Mouse (Mus musculus): Measurements from ENCODE around the gene Tmcc1. TPM values are rescaled to one million over a fixed set of nuclear protein-coding genes. Genes with fewer than 3 reads are reported as not detected.
"Not testable (repeated sequence)": the region's sequence is repeated elsewhere in the genome, so short reads cannot be mapped to it uniquely, and the experiment has no call there.

Tmcc1 gene
- polyA plus RNA-seq, 1 experiment from 2014 or later: 5.3 TPM

DNA sequence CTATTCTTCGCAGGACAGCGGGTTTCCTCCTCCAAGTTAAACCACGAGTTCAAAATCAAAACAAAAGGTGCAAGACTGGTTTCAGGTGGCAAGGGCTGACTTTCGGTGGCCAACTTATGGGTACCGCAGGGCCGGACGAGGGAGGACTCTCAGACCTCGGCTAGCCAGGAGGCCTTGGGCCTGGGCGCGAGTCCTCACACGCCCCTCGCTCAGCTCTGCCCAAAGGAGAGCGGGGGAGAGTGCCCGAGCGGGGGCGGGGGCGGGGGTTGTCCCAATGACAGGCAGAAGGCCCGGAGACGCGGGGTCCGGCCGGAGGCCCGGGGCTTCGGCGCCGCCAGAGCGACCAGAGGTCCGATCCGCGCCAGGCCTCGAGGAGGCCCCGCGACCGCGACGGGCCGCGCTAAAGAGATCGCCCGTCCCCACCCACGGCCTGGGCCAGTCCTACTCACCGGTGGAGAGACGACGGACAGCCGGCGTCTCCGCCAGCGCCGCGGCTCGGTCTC is 426 bp downstream of the Tmcc1 start:
- Histone ChIP-seq H3K36me3 (no peaks in the 10 kb centered on the region), H3K9ac (peak overlapping the region; percentile 90), H3K4me2 (peak overlapping the region; percentile 98), H3K4me3 (peak overlapping the region; percentile 84), H3K4me1 (peaks cover 27% of the 10 kb centered on the region), H3K27ac (peak overlapping the region; percentile 84), H3K27me3 (replicated peaks) (no peaks in the 10 kb centered on the region), H3K9me3 (replicated peaks) (no peaks in the 10 kb centered on the region)
- peak; percentile 86 for ATAC-seq
- whole genome bisulfite sequencing (ENCODE audit: insufficient replicate concordance): under 1% methylated on average over 43 of the region's 51 CpGs

DNA sequence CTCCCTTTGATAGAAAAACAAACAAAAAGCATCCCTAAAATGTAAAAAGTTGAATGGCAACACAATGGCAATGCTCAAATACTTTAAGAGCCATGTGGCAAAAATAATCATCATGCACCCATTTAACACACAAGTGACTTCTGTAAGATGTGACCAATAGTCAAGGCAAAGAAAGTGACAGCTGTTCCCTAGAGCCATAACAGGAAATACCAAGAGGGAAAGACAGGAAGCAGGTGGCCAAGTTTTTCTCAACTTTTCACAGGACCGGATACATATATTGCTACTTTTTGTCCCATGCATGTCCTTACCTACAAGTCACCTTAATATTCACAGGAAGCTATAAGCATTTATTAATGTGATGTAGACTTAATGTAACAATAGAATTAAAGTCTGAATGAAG is 3.9 kb downstream of the Tmcc1 start:
- no peak overlapping the region for H3K4me3 ChIP-seq
- no peak overlapping the region for H3K9ac ChIP-seq
- peaks cover 26% of the 10 kb centered on the region for H3K4me1 ChIP-seq
- H3K9me3 ChIP-seq (replicated peaks): no peaks in the 10 kb centered on the region
- H3K36me3 ChIP-seq: peaks cover 2% of the 10 kb centered on the region; the same call in 1 of the 2 replicates
- H3K27me3 ChIP-seq (replicated peaks): no peaks in the 10 kb centered on the region
- no peak for ATAC-seq
- H3K27ac ChIP-seq: no peak overlapping the region
- WGBS (ENCODE audit: insufficient replicate concordance): 32% methylated on average over 1 of the region's 1 CpGs
- no peak overlapping the region for H3K4me2 ChIP-seq

DNA sequence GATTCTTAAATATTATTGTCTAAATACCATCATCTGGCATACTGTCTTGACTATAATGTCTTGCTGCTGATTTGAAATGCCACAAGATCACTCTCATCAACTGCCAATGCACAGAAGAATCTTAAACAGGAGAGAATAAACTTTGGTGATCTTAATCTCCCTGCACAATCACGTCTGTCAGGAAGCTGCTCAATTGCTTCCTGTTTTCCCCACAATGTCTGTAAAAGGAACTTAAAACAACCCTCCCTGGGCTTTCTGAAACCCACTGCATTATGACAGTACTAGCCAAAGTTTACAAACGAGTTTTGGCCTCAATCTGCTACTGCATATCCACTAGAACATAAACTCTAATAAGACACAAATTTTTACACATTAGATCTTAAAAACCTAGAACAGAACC is 6.8 kb downstream of the Tmcc1 start:
- H3K27ac ChIP-seq: no peak overlapping the region
- WGBS (ENCODE audit: insufficient replicate concordance): 12% methylated on average over 2 of the region's 2 CpGs
- H3K9ac ChIP-seq: no peak overlapping the region
- H3K4me1 ChIP-seq: peaks cover 8% of the 10 kb centered on the region
- no peaks in the 10 kb centered on the region for H3K27me3 ChIP-seq (replicated peaks)
- H3K9me3 ChIP-seq (replicated peaks): no peaks in the 10 kb centered on the region
- H3K4me3 ChIP-seq: no peak overlapping the region
- H3K36me3 ChIP-seq: peaks cover 2% of the 10 kb centered on the region; the same call in 1 of the 2 replicates
- no peak overlapping the region for H3K4me2 ChIP-seq
- ATAC-seq: no peak

DNA sequence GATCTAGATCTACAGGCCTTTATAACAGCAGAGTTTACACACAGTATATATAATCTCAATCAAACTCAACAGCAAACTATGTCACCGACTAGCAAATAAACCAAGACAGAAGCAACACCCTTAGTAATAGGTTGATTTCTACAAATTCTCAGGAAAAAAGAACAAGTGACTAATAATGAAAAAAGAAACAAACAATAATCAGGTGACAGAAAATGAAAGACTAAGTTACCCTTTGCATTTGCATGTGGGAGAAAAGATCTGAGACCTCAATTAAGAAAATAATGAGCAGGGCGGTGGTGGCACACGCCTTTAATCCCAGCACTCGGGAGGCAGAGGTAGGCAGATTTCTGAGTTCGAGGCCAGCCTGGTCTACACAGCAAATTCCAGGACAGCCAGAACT is 9.8 kb downstream of the Tmcc1 start:
- no peaks in the 10 kb centered on the region for H3K9me3 ChIP-seq (replicated peaks)
- no peak for ATAC-seq
- H3K27me3 ChIP-seq (replicated peaks): no peaks in the 10 kb centered on the region

DNA sequence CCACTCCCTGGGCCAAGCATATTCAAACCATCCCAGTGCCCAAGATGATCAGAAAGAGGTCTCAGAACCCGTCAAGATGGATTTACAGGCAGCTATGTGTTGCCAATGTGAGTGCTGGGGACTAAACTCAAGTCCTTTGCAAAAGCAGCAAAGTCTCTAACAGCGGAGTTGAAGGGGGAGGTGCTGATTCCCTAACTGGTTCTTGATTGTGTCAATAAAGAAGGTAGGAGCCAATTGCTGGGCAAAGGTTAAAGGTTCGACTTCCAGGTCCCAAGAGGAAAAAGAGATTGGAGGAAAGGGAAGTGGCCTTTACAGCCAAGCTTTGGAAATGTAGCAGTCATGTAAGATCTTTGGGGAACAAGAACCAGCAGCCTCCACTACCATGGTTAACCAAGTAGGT is 12.6 kb downstream of the Tmcc1 start:
- Histone ChIP-seq H3K27me3 (replicated peaks) (no peaks in the 10 kb centered on the region), H3K9ac (no peak overlapping the region), H3K4me3 (no peak overlapping the region), H3K9me3 (replicated peaks) (no peaks in the 10 kb centered on the region), H3K36me3 (peaks cover 8% of the 10 kb centered on the region; the same call in 1 of the 2 replicates), H3K4me2 (0 out of 2 replicates have a peak overlapping the region, but pooled peaks have one; percentile 8), H3K4me1 (0 out of 2 replicates have a peak, but pooled peaks cover 4% of the 10 kb centered on the region), H3K27ac (peak overlapping the region; percentile 32; the same call in 1 of the 2 replicates)
- ATAC-seq: no peak
- 51% methylated on average over 3 of the region's 3 CpGs for WGBS (ENCODE audit: insufficient replicate concordance)

More for the DNA sequence above, 9.8 kb downstream of the Tmcc1 start:
- H3K4me1 ChIP-seq: 0 out of 2 replicates have a peak, but pooled peaks cover 4% of the 10 kb centered on the region
- no peak overlapping the region for H3K9ac ChIP-seq
- H3K4me2 ChIP-seq: no peak overlapping the region
- 74% methylated on average over 5 of the region's 5 CpGs for WGBS (ENCODE audit: insufficient replicate concordance)
- no peak overlapping the region for H3K27ac ChIP-seq
- peaks cover 2% of the 10 kb centered on the region; the same call in 1 of the 2 replicates for H3K36me3 ChIP-seq
- no peak overlapping the region for H3K4me3 ChIP-seq

DNA sequence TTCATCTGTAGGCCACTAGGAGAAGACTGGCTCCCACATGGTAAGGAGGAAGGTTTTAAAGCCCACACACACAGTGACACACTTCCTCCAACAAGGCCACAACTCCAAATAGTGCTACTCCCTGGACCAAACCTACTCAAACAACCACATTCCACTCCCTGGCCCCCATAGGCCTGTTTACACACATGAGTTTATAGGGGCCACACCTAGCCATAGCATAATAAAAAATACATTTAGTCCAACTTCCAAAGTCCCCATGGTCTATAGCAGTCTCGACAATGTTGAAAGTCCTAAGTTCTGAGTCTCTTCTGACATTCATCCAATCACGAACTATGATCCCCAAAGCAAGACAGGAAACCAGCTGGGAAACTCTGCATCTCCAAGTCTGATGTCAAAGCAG is 14.9 kb downstream of the Tmcc1 start:
- Histone ChIP-seq H3K27ac (no peak overlapping the region), H3K4me3 (no peak overlapping the region), H3K4me1 (0 out of 2 replicates have a peak, but pooled peaks cover 4% of the 10 kb centered on the region), H3K4me2 (no peak overlapping the region), H3K9ac (no peak overlapping the region), H3K36me3 (peaks cover 6% of the 10 kb centered on the region; the same call in 1 of the 2 replicates), H3K27me3 (replicated peaks) (no peaks in the 10 kb centered on the region), H3K9me3 (replicated peaks) (no peaks in the 10 kb centered on the region)
- ATAC-seq: no peak
- WGBS (ENCODE audit: insufficient replicate concordance): 78% methylated on average over 2 of the region's 2 CpGs

DNA sequence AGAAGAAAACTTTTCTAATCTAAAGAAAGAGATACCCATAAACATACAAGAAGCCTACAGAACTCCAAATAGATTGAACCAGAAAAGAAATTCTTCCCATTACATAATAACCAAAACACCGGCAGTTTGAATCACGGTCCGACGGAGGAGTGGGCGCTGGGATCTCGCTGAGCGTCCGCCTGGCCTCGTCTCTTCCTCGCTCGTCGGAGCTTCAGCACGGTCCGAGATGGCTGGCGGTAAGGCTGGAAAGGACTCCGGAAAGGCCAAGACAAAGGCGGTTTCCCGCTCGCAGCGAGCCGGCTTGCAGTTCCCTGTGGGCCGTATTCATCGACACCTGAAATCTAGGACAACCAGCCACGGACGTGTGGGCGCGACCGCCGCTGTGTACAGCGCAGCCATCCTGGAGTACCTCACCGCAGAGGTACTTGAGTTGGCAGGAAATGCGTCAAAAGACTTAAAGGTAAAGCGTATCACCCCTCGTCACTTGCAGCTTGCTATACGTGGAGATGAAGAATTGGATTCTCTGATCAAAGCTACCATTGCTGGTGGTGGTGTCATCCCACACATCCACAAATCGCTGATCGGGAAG is 19.7 kb downstream of the Tmcc1 start:
- H3K4me2 ChIP-seq; H3K27ac ChIP-seq; H3K9me3 ChIP-seq (replicated peaks); H3K4me3 ChIP-seq; H3K9ac ChIP-seq; H3K4me1 ChIP-seq; H3K27me3 ChIP-seq (replicated peaks); H3K36me3 ChIP-seq; ATAC-seq: not testable (repeated sequence)
- WGBS (ENCODE audit: insufficient replicate concordance): 75% methylated on average over 37 of the region's 37 CpGs

DNA sequence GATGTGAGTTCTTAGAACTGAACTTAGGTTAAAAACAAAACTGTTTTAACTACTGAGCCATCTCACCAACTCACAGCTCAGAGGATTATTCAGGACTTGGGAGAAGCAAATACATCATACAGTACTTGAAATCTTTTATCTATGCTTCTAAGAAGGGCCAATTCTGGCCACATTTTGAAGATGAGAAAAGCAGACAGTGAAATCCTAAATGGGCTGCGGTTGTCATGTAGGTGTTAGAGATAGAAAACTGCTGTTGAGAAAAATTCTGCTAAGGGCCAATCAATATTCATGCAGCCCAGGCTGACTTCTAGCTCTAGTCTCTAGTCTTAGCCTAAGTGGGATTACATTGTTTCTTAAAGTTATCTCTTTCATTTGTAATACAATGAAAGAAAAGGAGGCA is 26.9 kb downstream of the Tmcc1 start:
- no peak for ATAC-seq
- no peak overlapping the region for H3K4me3 ChIP-seq
- no peaks in the 10 kb centered on the region for H3K27me3 ChIP-seq (replicated peaks)
- 66% methylated on average over 1 of the region's 1 CpGs for WGBS (ENCODE audit: insufficient replicate concordance)
- H3K9ac ChIP-seq: no peak overlapping the region
- peaks cover 6% of the 10 kb centered on the region; the same call in 1 of the 2 replicates for H3K36me3 ChIP-seq
- no peaks in the 10 kb centered on the region for H3K4me1 ChIP-seq
- H3K27ac ChIP-seq: no peak overlapping the region
- H3K9me3 ChIP-seq (replicated peaks): no peaks in the 10 kb centered on the region
- H3K4me2 ChIP-seq: no peak overlapping the region

DNA sequence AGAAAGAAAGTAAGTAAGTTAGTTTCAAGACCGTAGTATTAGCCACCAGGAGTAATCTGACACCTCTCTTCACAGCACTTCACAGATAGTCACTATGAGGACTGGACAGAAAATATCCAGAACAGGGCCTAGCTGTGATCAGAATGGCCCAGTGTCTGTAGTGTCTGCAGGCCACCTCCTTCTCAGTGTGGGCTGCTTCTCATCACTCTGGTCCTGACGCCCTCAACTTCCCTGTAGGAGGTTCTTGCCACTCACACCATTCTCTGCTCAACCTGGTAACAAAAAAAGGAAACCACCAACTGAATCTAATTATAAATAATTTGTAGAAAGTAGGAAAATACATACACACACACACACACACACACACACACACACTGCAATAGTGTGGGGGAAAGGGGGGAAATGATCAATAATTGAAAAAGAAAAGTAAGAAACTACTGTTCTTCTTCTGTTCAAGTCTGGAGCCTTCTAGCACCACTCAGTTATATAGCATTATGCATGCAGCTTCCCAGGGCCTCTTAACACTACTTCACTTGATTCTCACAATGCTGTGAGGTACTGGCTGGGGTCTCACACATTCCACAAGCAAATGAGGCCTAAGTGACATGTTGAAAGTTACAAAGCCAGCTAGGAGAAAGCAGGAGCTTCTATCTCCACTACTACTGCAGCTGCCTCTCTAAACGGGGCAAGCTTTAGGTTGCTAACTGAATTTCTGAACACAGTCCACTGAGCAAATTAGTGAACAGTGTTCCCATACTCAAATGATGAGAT is 38.2 kb downstream of the Tmcc1 start:
- no peak overlapping the region for H3K4me2 ChIP-seq
- ATAC-seq: no peak
- 63% methylated on average over 3 of the region's 3 CpGs for WGBS (ENCODE audit: insufficient replicate concordance)
- H3K27me3 ChIP-seq (replicated peaks): no peaks in the 10 kb centered on the region
- H3K9me3 ChIP-seq (replicated peaks): no peaks in the 10 kb centered on the region
- no peaks in the 10 kb centered on the region for H3K36me3 ChIP-seq
- no peaks in the 10 kb centered on the region for H3K4me1 ChIP-seq
- H3K4me3 ChIP-seq: no peak overlapping the region
- no peak overlapping the region for H3K27ac ChIP-seq
- H3K9ac ChIP-seq: no peak overlapping the region

DNA sequence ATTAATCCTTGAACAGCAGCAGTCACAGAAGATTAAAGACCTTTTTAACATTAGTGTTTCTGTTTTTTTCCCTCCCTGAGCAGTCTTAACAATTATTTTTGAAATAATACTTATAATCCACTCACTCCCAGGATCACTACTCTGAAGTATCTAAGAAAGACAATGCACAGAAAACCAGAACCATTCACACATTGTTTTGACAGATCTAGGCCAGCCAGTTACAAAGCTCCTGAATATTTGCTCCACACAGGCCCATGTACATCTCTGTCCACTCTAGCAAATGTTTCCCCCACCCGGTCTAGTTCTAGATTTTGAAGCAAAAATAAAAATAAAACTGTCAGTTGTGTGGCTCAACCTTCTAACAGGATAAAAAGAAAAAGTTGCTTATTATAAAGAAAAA is 45.9 kb downstream of the Tmcc1 start:
- ATAC-seq: no peak
- 73% methylated on average over 1 of the region's 1 CpGs for WGBS (ENCODE audit: insufficient replicate concordance)

DNA sequence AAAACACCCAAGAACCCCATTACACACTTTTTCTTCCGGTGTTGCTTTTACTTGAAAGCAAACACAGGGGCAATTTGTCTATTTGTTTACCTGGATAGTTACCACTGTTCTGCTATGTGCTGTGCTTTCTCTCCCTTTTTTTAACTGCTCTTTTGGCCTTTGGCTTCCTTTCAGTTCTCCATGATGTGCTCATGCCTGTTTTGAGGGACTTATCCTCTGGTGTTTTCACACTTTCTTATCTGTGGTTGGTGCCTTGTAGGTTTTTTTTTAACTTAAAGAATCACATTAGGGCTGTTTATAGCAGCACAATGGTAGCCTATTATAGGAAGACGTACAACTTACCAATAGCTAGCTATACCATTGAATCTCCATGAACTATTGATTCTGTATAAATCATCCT is 51.6 kb downstream of the Tmcc1 start:
- 66% methylated on average over 2 of the region's 2 CpGs for WGBS (ENCODE audit: insufficient replicate concordance)
- Histone ChIP-seq H3K9ac (no peak overlapping the region), H3K9me3 (replicated peaks) (no peaks in the 10 kb centered on the region), H3K4me3 (no peak overlapping the region), H3K4me1 (peaks cover 14% of the 10 kb centered on the region), H3K27ac (no peak overlapping the region), H3K36me3 (no peaks in the 10 kb centered on the region), H3K4me2 (no peak overlapping the region), H3K27me3 (replicated peaks) (no peaks in the 10 kb centered on the region)
- ATAC-seq: no peak

More for the DNA sequence above, 45.9 kb downstream of the Tmcc1 start:
- H3K9ac ChIP-seq: no peak overlapping the region
- no peak overlapping the region for H3K27ac ChIP-seq
- no peak overlapping the region for H3K4me2 ChIP-seq
- no peak overlapping the region for H3K4me3 ChIP-seq
- H3K36me3 ChIP-seq: no peaks in the 10 kb centered on the region
- H3K27me3 ChIP-seq (replicated peaks): no peaks in the 10 kb centered on the region
- H3K4me1 ChIP-seq: no peaks in the 10 kb centered on the region
- H3K9me3 ChIP-seq (replicated peaks): no peaks in the 10 kb centered on the region

DNA sequence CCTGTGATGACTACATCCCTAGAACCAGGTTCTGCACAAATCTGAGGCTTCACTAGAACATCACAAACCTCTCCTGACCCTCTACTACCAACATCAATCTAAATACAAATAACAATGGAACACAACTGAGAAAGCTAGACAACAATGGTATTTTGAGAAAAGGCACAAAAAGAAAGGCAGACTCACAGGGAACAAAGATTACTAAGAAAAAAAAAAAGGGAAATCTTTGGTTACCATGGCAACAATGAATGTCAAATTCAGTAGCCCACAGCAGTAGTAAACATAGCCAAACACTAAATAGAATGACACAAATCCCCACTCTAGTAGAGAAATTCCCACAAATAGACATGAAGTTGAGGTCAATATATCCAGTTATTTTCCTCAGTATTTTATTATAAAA is 52.5 kb downstream of the Tmcc1 start:
- no peak overlapping the region for H3K9ac ChIP-seq
- ATAC-seq: no peak
- no peaks in the 10 kb centered on the region for H3K36me3 ChIP-seq
- no peak overlapping the region for H3K27ac ChIP-seq
- H3K4me3 ChIP-seq: no peak overlapping the region
- no peaks in the 10 kb centered on the region for H3K27me3 ChIP-seq (replicated peaks)
- peaks cover 14% of the 10 kb centered on the region for H3K4me1 ChIP-seq
- no peaks in the 10 kb centered on the region for H3K9me3 ChIP-seq (replicated peaks)
- H3K4me2 ChIP-seq: no peak overlapping the region

Data from liver, embryonic 12.5 days (tissue).